Mouse (Mus musculus) megakaryocyte, adult 5-6 weeks (primary cell): ENCODE data around the gene Spn. TPM values are rescaled to one million over a fixed set of nuclear protein-coding genes. Genes with fewer than 3 reads are reported as not detected.
"Not testable (repeated sequence)": the region's sequence is repeated elsewhere in the genome, so short reads cannot be mapped to it uniquely, and the experiment has no call there.

Source experiments
- ATAC-seq: 2 replicates; pipeline ENCODE4 v1.8.0; 2016; ENCODE audit warnings: mild to moderate bottlenecking, inconsistent platforms; ENCODE audit not compliant: poor library complexity, severe bottlenecking
- total RNA-seq, 2 experiments: library from RNA; stranded (forward) in 1 of 2; stranded (reverse) in 1 of 2; fragments of 153-499, 151-499 nt in 1 of 2; fragments of 221-1000, 200-1000 nt in 1 of 2; gene quantifications; 2 replicates each; pipeline versions ENCODE4 v1.2.3 to v1.2.4; 2015 to 2017

Spn gene
- 74.6 and 82.8 TPM in 2 replicates for total RNA-seq (2015)
- total RNA-seq (2017), result 241 and 246 TPM in 2 replicates

GRCm38 (mm10) chr7:127137262-127138017 is at the start of gene Spn:
TSS of gene Spn (minus strand) at chr7:127137823.
- peak; percentile 56 for ATAC-seq

GRCm38 (mm10) chr7:127187351-127187750 is 49.7 kb upstream of the Spn start:
- ATAC-seq, result no peak

- peak; percentile 54 for ATAC-seq
Measured at GRCm38 (mm10) chr7:127185601-127186000, 48.0 kb upstream of the Spn start.

GRCm38 (mm10) chr7:127184720-127185119 is 47.1 kb upstream of the Spn start:
- ATAC-seq, result no peak

GRCm38 (mm10) chr7:127183828-127184227 is 46.2 kb upstream of the Spn start:
- peak; percentile 63 for ATAC-seq

GRCm38 (mm10) chr7:127183345-127183744 is 45.7 kb upstream of the Spn start:
- ATAC-seq, result no peak

- ATAC-seq, result not testable (repeated sequence)
Measured at GRCm38 (mm10) chr7:127181724-127182123, 44.1 kb upstream of the Spn start.

GRCm38 (mm10) chr7:127180783-127181182 is 43.2 kb upstream of the Spn start:
- ATAC-seq, result peak; percentile 52

- ATAC-seq, result no peak
Measured at GRCm38 (mm10) chr7:127176937-127177336, 39.3 kb upstream of the Spn start.

- ATAC-seq, result peak; percentile 47; the same call in 1 of the 2 replicates
Measured at GRCm38 (mm10) chr7:127166501-127166900, 28.9 kb upstream of the Spn start.

- peak; percentile 44 for ATAC-seq
Measured at GRCm38 (mm10) chr7:127165607-127166493, 28.2 kb upstream of the Spn start.

- ATAC-seq, result peak; percentile 27; the same call in 1 of the 2 replicates
Measured at GRCm38 (mm10) chr7:127164002-127164401, 26.4 kb upstream of the Spn start.

- peak; percentile 36; the same call in 1 of the 2 replicates for ATAC-seq
Measured at GRCm38 (mm10) chr7:127162546-127162945, 24.9 kb upstream of the Spn start.

GRCm38 (mm10) chr7:127157548-127157947 is 19.9 kb upstream of the Spn start:
- ATAC-seq, result peak; percentile 72

GRCm38 (mm10) chr7:127153477-127153876 is 15.9 kb upstream of the Spn start:
- no peak for ATAC-seq

- ATAC-seq, result no peak
Measured at GRCm38 (mm10) chr7:127152464-127152863, 14.8 kb upstream of the Spn start.

- no peak for ATAC-seq
Measured at GRCm38 (mm10) chr7:127147901-127148300, 10.3 kb upstream of the Spn start.

GRCm38 (mm10) chr7:127146267-127146603 is 8.6 kb upstream of the Spn start:
- no peak for ATAC-seq

GRCm38 (mm10) chr7:127145387-127146266 is 8.0 kb upstream of the Spn start:
- no peak; the same call in 1 of the 2 replicates for ATAC-seq

GRCm38 (mm10) chr7:127144412-127144811 is 6.8 kb upstream of the Spn start:
- peak; percentile 28; the same call in 1 of the 2 replicates for ATAC-seq

GRCm38 (mm10) chr7:127142666-127143065 is 5.0 kb upstream of the Spn start:
- no peak for ATAC-seq
